Mouse (Mus musculus) kidney, adult 2 months (tissue): Measurements from ENCODE around the gene Piezo1.

Source experiments
- CTCF ChIP-seq: fragments of 200-500 bp; conservative IDR thresholded peaks from 2 replicates; pipeline ENCODE4 v1.5.1; 2011; ENCODE audit warnings: low read depth, mild to moderate bottlenecking, control low read depth, low read length, moderate library complexity, mixed read lengths; ENCODE audit not compliant: insufficient read depth, insufficient read length
- POLR2A ChIP-seq: fragments of 200-500 bp; IDR thresholded peaks from one replicate; pipeline ENCODE4 v1.6.1; 2011; ENCODE audit warnings: low read depth, low read length, control low read depth

- TF ChIP-seq CTCF (0 out of 2 replicates have a peak, but pooled peaks have one; percentile 28), POLR2A (no peak)
Measured at GRCm38 (mm10) chr8:122435375-122435774, 115.8 kb downstream of the Piezo1 start.
